Mouse (Mus musculus): ENCODE measurements around the gene Atxn1. TPM values are rescaled to one million over a fixed set of nuclear protein-coding genes. Genes with fewer than 3 reads are reported as not detected.

Atxn1 gene
- polyA plus RNA-seq, 1 experiment from 2014 or later = 4.6 TPM

GRCm38 (mm10) chr13:45961871-45962630, 2.8 kb downstream of the Atxn1 start:
- no peaks in the 10 kb centered on the region for H3K9me3 ChIP-seq
- WGBS = 14% methylated on average over 9 of the region's 9 CpGs
- no peaks in the 10 kb centered on the region for H3K36me3 ChIP-seq
- H3K4me2 ChIP-seq (replicated peaks) = peak overlapping the region; percentile 83
- no peaks in the 10 kb centered on the region for H3K27me3 ChIP-seq
- no peak overlapping the region for H3K27ac ChIP-seq
- peaks cover 35% of the 10 kb centered on the region for H3K4me1 ChIP-seq
- no peak for ATAC-seq (ENCODE audit: insufficient number of reproducible peaks, insufficient read depth, low FRiP score, low TSS enrichment)
- H3K4me3 ChIP-seq = peak overlapping the region; percentile 83; the same call in 1 of the 2 replicates
- no peak overlapping the region for H3K9ac ChIP-seq

- Histone ChIP-seq H3K9ac (no peak overlapping the region), H3K9me3 (no peaks in the 10 kb centered on the region), H3K4me3 (no peak overlapping the region), H3K4me2 (replicated peaks) (no peak overlapping the region), H3K36me3 (no peaks in the 10 kb centered on the region), H3K4me1 (peaks cover 23% of the 10 kb centered on the region), H3K27me3 (no peaks in the 10 kb centered on the region), H3K27ac (no peak overlapping the region)
- no peak for ATAC-seq (ENCODE audit: insufficient number of reproducible peaks, insufficient read depth, low FRiP score, low TSS enrichment)
- WGBS = 43% methylated on average over 14 of the region's 14 CpGs
These were observed 4.4 kb downstream of the Atxn1 start for GRCm38 (mm10) chr13:45960311-45960965.

- peaks cover 23% of the 10 kb centered on the region for H3K4me1 ChIP-seq
- no peak for ATAC-seq (ENCODE audit: insufficient number of reproducible peaks, insufficient read depth, low FRiP score, low TSS enrichment)
- no peak overlapping the region for H3K4me3 ChIP-seq
- no peaks in the 10 kb centered on the region for H3K9me3 ChIP-seq
- 83% methylated on average over 4 of the region's 4 CpGs for WGBS
- no peaks in the 10 kb centered on the region for H3K36me3 ChIP-seq
- H3K27me3 ChIP-seq = no peaks in the 10 kb centered on the region
- no peak overlapping the region for H3K27ac ChIP-seq
- H3K9ac ChIP-seq = no peak overlapping the region
- no peak overlapping the region for H3K4me2 ChIP-seq (replicated peaks)
These were observed 6.5 kb downstream of the Atxn1 start for GRCm38 (mm10) chr13:45958306-45958705.

GRCm38 (mm10) chr13:45957629-45958028, 7.2 kb downstream of the Atxn1 start:
- WGBS = 89% methylated on average over 5 of the region's 5 CpGs
- no peak overlapping the region for H3K4me3 ChIP-seq
- H3K9ac ChIP-seq = no peak overlapping the region
- no peaks in the 10 kb centered on the region for H3K9me3 ChIP-seq
- ATAC-seq (ENCODE audit: insufficient number of reproducible peaks, insufficient read depth, low FRiP score, low TSS enrichment) = no peak
- peaks cover 22% of the 10 kb centered on the region for H3K4me1 ChIP-seq
- no peaks in the 10 kb centered on the region for H3K36me3 ChIP-seq
- no peaks in the 10 kb centered on the region for H3K27me3 ChIP-seq
- no peak overlapping the region for H3K4me2 ChIP-seq (replicated peaks)
- H3K27ac ChIP-seq = no peak overlapping the region

- WGBS = 87% methylated on average over 6 of the region's 6 CpGs
- H3K4me3 ChIP-seq = no peak overlapping the region
- no peaks in the 10 kb centered on the region for H3K9me3 ChIP-seq
- no peak for ATAC-seq (ENCODE audit: insufficient number of reproducible peaks, insufficient read depth, low FRiP score, low TSS enrichment)
- H3K36me3 ChIP-seq = no peaks in the 10 kb centered on the region
- no peak overlapping the region for H3K4me2 ChIP-seq (replicated peaks)
- peaks cover 10% of the 10 kb centered on the region for H3K4me1 ChIP-seq
- H3K9ac ChIP-seq = no peak overlapping the region
- H3K27ac ChIP-seq = no peak overlapping the region
- H3K27me3 ChIP-seq = no peaks in the 10 kb centered on the region
These were observed 8.5 kb downstream of the Atxn1 start for GRCm38 (mm10) chr13:45956287-45956686.

- H3K27ac ChIP-seq = no peak overlapping the region
- no peak overlapping the region for H3K4me3 ChIP-seq
- H3K36me3 ChIP-seq = no peaks in the 10 kb centered on the region
- no peak for ATAC-seq (ENCODE audit: insufficient number of reproducible peaks, insufficient read depth, low FRiP score, low TSS enrichment)
- H3K9ac ChIP-seq = no peak overlapping the region
- WGBS = 84% methylated on average over 9 of the region's 9 CpGs
- H3K27me3 ChIP-seq = no peaks in the 10 kb centered on the region
- peaks cover 14% of the 10 kb centered on the region for H3K4me1 ChIP-seq
- H3K9me3 ChIP-seq = no peaks in the 10 kb centered on the region
- H3K4me2 ChIP-seq (replicated peaks) = no peak overlapping the region
These were observed 9.3 kb downstream of the Atxn1 start for GRCm38 (mm10) chr13:45955370-45956055.

- H3K9ac ChIP-seq = no peak overlapping the region
- no peaks in the 10 kb centered on the region for H3K9me3 ChIP-seq
- no peaks in the 10 kb centered on the region for H3K27me3 ChIP-seq
- no peak for ATAC-seq (ENCODE audit: insufficient number of reproducible peaks, insufficient read depth, low FRiP score, low TSS enrichment)
- H3K27ac ChIP-seq = no peak overlapping the region
- 80% methylated on average over 4 of the region's 4 CpGs for WGBS
- H3K4me3 ChIP-seq = no peak overlapping the region
- H3K36me3 ChIP-seq = no peaks in the 10 kb centered on the region
- peaks cover 6% of the 10 kb centered on the region; the same call in 1 of the 2 replicates for H3K4me1 ChIP-seq
- H3K4me2 ChIP-seq (replicated peaks) = no peak overlapping the region
These were observed 11.7 kb downstream of the Atxn1 start for GRCm38 (mm10) chr13:45953098-45953497.

- H3K9me3 ChIP-seq = no peaks in the 10 kb centered on the region
- WGBS = 87% methylated on average over 20 of the region's 20 CpGs
- H3K4me3 ChIP-seq = no peak overlapping the region
- no peak overlapping the region for H3K9ac ChIP-seq
- no peak for ATAC-seq (ENCODE audit: insufficient number of reproducible peaks, insufficient read depth, low FRiP score, low TSS enrichment)
- peaks cover 6% of the 10 kb centered on the region; the same call in 1 of the 2 replicates for H3K4me1 ChIP-seq
- H3K27ac ChIP-seq = no peak overlapping the region
- H3K4me2 ChIP-seq (replicated peaks) = no peak overlapping the region
- H3K36me3 ChIP-seq = no peaks in the 10 kb centered on the region
- H3K27me3 ChIP-seq = no peaks in the 10 kb centered on the region
These were observed 13.7 kb downstream of the Atxn1 start for GRCm38 (mm10) chr13:45951071-45951645.

- Histone ChIP-seq H3K9ac (no peak overlapping the region), H3K4me1 (peaks cover 6% of the 10 kb centered on the region; the same call in 1 of the 2 replicates), H3K36me3 (no peaks in the 10 kb centered on the region), H3K9me3 (no peaks in the 10 kb centered on the region), H3K27me3 (no peaks in the 10 kb centered on the region), H3K4me3 (no peak overlapping the region), H3K4me2 (replicated peaks) (no peak overlapping the region), H3K27ac (no peak overlapping the region)
- no peak for ATAC-seq (ENCODE audit: insufficient number of reproducible peaks, insufficient read depth, low FRiP score, low TSS enrichment)
- 43% methylated on average over 8 of the region's 8 CpGs for WGBS
These were observed 14.4 kb downstream of the Atxn1 start for GRCm38 (mm10) chr13:45950355-45950861.

- no peak overlapping the region for H3K27ac ChIP-seq
- H3K9me3 ChIP-seq = no peaks in the 10 kb centered on the region
- H3K4me2 ChIP-seq (replicated peaks) = no peak overlapping the region
- peaks cover 6% of the 10 kb centered on the region; the same call in 1 of the 2 replicates for H3K4me1 ChIP-seq
- no peak overlapping the region for H3K9ac ChIP-seq
- WGBS = 86% methylated on average over 11 of the region's 11 CpGs
- no peak for ATAC-seq (ENCODE audit: insufficient number of reproducible peaks, insufficient read depth, low FRiP score, low TSS enrichment)
- no peaks in the 10 kb centered on the region for H3K36me3 ChIP-seq
- no peaks in the 10 kb centered on the region for H3K27me3 ChIP-seq
- no peak overlapping the region for H3K4me3 ChIP-seq
These were observed 18.7 kb downstream of the Atxn1 start for GRCm38 (mm10) chr13:45946136-45946535.

GRCm38 (mm10) chr13:45942337-45942736, 22.5 kb downstream of the Atxn1 start:
- Histone ChIP-seq H3K27ac (no peak overlapping the region), H3K9me3 (no peaks in the 10 kb centered on the region), H3K4me2 (replicated peaks) (no peak overlapping the region), H3K9ac (no peak overlapping the region), H3K27me3 (no peaks in the 10 kb centered on the region), H3K4me3 (no peak overlapping the region), H3K36me3 (no peaks in the 10 kb centered on the region), H3K4me1 (no peaks in the 10 kb centered on the region)
- WGBS = 91% methylated on average over 7 of the region's 7 CpGs
- no peak for ATAC-seq (ENCODE audit: insufficient number of reproducible peaks, insufficient read depth, low FRiP score, low TSS enrichment)

Data from embryonic facial prominence, embryonic 12.5 days (tissue).